Mouse (Mus musculus) lung, embryonic 16.5 days (tissue): ENCODE measurements at regions not wholly inside any gene's neighbourhood (a gene's known extent, or its start where the extent isn't known, plus 50 kb on each side); places are given as distances from the start of the nearest gene placed in this dataset.

Experiments used
- ATAC-seq: fragments of 200-750 bp; cut with Nextera tagmentation; 2 replicates; pipeline ENCODE4 v1.8.0; 2017; ENCODE audit warnings: low read depth, mild to moderate bottlenecking, moderate library complexity
- H3K27ac ChIP-seq: fragments of 300-500 bp; sonication (generic); 2 replicates; pipeline ENCODE4 v1.5.1; 2014; ENCODE audit warnings: mild to moderate bottlenecking, control low read depth, low read length
- H3K27me3 ChIP-seq: fragments of 300-500 bp; sonication (generic); 2 replicates; pipeline ENCODE4 v1.6.1; 2014; ENCODE audit warnings: low read depth, low read length, mixed read lengths; ENCODE audit not compliant: control insufficient read depth, insufficient read depth
- H3K36me3 ChIP-seq: fragments of 300-500 bp; sonication (generic); 2 replicates; pipeline ENCODE4 v1.6.1; 2014; ENCODE audit warnings: low read length; ENCODE audit not compliant: control insufficient read depth, insufficient read depth
- H3K4me1 ChIP-seq: fragments of 300-500 bp; sonication (generic); replicated peaks from 2 replicates; pipeline ENCODE4 v1.6.1; 2014; ENCODE audit warnings: low read length, mixed read lengths; ENCODE audit not compliant: control insufficient read depth, insufficient read depth
- H3K4me2 ChIP-seq: fragments of 300-500 bp; sonication (generic); 2 replicates; pipeline ENCODE4 v1.6.1; 2014; ENCODE audit warnings: low read depth, low read length, control low read depth
- H3K4me3 ChIP-seq: fragments of 300-500 bp; sonication (generic); 2 replicates; pipeline ENCODE4 v1.5.1; 2014; ENCODE audit warnings: mild to moderate bottlenecking, low read length, control low read depth
- H3K9ac ChIP-seq: fragments of 300-500 bp; sonication (generic); 2 replicates; pipeline ENCODE4 v1.6.1; 2014; ENCODE audit warnings: low read length, control low read depth
- H3K9me3 ChIP-seq: fragments of 300-500 bp; sonication (generic); 2 replicates; pipeline ENCODE4 v1.6.1; 2016; ENCODE audit warnings: low read length; ENCODE audit not compliant: control insufficient read depth
- WGBS: fragments of 180-500 bp; shearing (Covaris S2); extraction: QIAGEN DNeasy Blood & Tissue Kit; methylation state at CpG from one replicate; pipeline ENCODE4 v1.1.7; 2014; 5-methylcytosine and 5-hydroxymethylcytosine counted together

DNA sequence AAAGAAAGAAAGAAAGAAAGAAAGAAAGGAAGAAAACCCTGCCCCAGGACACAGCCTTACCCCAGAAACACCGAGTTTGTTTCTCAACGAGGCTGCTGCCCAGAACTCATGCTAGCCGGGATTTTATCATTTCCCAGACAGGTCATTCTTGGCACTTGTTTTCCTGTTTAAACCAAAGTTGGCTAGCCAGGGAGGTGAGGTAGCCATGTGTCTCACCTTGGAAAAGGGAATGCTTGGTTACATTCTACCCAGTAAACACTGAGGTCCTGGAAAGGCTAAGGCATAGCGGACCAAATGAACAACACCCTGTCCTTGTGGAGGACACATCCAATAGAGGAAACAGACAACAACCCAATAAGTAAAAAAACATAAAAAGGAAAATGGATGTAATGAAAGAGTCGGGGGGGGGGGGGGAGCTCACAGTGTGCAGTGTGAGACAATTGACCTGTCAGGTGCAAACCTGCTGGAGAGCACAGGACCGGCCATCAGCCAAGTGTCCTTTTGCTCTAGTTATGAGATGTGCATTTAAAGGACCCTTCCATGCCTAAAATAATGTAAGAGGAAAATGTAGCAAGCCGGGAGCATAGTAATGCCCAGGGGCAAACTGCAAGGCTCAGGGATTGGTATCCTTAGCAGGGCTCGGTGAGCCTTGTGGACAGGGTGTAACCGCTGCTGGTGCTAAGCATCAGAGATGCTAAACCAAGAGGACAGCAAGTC, 78.2 kb upstream of the Fzd7 start:
- H3K9ac ChIP-seq = no peak overlapping the region
- 77% methylated on average over 9 of the region's 9 CpGs for WGBS

DNA sequence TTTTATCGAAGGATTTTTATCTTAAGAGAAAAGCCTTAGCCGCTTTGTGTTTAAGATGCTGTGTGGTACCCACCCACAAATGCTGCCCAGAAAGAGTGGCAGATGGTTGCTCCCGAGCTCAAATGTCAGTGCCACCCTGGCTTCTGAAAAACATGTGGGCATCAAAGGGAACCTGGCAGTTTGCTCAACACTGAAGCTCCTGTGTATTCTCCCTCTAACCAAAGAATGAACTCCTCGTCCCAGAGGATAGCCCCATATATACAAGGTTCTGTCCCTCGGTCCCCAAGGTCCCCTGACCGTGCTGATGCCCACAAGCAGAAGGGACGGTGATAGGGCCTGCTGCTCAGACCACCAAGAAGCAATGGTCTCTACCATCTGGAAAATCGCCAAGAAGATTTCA, 76.9 kb upstream of the Fzd7 start:
- 67% methylated on average over 8 of the region's 8 CpGs for WGBS
- H3K4me3 ChIP-seq = no peak overlapping the region
- H3K4me2 ChIP-seq = no peak overlapping the region
- H3K9ac ChIP-seq = no peak overlapping the region
- H3K4me1 ChIP-seq = peaks cover 7% of the 10 kb centered on the region
- H3K27ac ChIP-seq = no peak overlapping the region
- no peaks in the 10 kb centered on the region for H3K27me3 ChIP-seq
- no peak for ATAC-seq
- H3K36me3 ChIP-seq = no peaks in the 10 kb centered on the region
- no peaks in the 10 kb centered on the region for H3K9me3 ChIP-seq

More for the DNA sequence above, 78.2 kb upstream of the Fzd7 start:
- peaks cover 5% of the 10 kb centered on the region for H3K4me1 ChIP-seq
- H3K9me3 ChIP-seq = no peaks in the 10 kb centered on the region
- no peak overlapping the region for H3K4me2 ChIP-seq
- H3K36me3 ChIP-seq = no peaks in the 10 kb centered on the region
- no peak for ATAC-seq
- H3K4me3 ChIP-seq = no peak overlapping the region
- no peaks in the 10 kb centered on the region for H3K27me3 ChIP-seq
- no peak overlapping the region for H3K27ac ChIP-seq

DNA sequence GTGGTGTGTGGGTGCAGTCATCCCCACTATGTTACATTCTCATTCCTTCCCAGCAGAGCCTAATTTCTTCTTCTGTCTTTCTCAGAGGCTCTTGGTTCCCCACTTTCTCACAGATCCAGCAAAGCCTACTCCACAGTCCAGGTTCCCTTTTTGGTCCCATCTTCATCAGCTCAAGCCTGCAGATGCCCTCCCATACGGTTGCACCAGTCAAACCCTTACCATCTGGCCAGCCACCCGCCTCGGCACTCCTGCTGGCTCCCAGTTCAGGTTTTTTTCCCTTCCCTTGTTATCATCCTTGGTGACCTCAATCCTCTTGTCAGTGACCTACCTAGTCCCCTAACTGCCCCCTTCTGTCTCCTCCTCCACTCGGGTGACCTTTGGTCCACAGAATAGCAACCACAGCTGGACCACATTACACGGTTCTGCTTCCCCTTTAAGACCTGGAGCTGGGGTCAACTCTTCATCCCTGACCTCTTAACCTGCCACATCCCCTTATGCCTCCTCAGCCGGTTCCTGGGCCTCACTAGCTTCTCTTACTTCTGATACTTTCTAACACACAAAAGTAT, 75.4 kb upstream of the Fzd7 start:
- Histone ChIP-seq H3K4me3 (no peak overlapping the region), H3K9ac (no peak overlapping the region), H3K9me3 (no peaks in the 10 kb centered on the region), H3K27me3 (no peaks in the 10 kb centered on the region), H3K27ac (no peak overlapping the region), H3K36me3 (no peaks in the 10 kb centered on the region), H3K4me1 (peaks cover 7% of the 10 kb centered on the region), H3K4me2 (no peak overlapping the region)
- ATAC-seq = no peak
- WGBS = 49% methylated on average over 6 of the region's 6 CpGs

DNA sequence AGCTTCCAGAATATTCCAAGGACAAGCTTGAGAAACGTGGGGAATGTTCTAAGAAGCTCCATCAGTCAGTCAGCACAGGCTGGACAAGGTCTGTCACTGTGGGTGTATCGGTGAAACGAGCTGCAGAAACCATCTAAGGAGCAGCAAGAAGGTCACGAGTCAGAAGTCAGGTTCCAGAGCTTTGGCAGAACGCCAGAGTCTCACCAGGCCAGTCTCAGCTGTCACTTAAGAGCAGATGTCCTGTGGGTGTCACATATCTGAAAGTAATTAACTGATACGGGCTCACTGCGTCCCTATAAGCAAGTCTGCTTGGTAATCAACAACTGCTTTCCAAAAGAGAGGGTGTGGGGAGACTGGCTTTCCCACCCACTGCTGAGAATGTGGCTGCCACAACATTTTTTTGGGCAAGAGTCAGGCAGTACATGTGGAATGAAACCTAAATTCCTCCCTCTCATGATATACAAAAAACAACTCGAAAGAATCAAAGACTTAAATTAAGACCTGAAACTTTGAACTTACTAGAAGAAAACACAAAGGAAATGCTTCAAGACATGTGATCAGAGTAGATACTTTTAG, 72.6 kb upstream of the Fzd7 start:
- Histone ChIP-seq H3K36me3 (no peaks in the 10 kb centered on the region), H3K4me3 (no peak overlapping the region), H3K9me3 (no peaks in the 10 kb centered on the region), H3K27me3 (no peaks in the 10 kb centered on the region), H3K9ac (no peak overlapping the region), H3K27ac (no peak overlapping the region; the same call in 1 of the 2 replicates), H3K4me2 (no peak overlapping the region), H3K4me1 (peaks cover 7% of the 10 kb centered on the region)
- ATAC-seq = peak; percentile 31; the same call in 1 of the 2 replicates
- WGBS = 12% methylated on average over 8 of the region's 8 CpGs

DNA sequence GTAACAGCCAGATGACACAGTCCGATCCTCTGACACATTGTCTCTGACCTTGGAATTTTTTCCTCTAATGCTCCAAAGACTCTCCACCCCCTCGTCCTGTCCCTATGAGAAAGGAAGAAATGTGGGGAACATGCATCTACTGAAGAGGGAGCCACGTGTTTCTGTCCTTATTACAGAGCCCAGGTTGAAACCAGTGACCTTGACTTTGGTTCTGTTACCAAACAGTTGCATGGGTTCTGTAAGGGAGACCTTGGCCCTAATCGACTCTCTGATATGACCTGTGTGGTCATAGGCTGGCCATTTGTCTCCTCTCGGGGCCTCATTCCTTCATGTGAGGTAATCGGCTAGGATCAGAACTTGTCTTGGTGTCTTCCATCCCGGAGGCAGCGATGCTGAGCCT, 69.0 kb upstream of the Fzd7 start:
- peaks cover 12% of the 10 kb centered on the region for H3K4me1 ChIP-seq
- H3K9me3 ChIP-seq = no peaks in the 10 kb centered on the region
- H3K27me3 ChIP-seq = no peaks in the 10 kb centered on the region
- no peak overlapping the region for H3K9ac ChIP-seq
- no peak overlapping the region for H3K4me3 ChIP-seq
- 86% methylated on average over 8 of the region's 8 CpGs for WGBS
- no peak overlapping the region for H3K27ac ChIP-seq
- no peak for ATAC-seq
- H3K36me3 ChIP-seq = no peaks in the 10 kb centered on the region
- no peak overlapping the region for H3K4me2 ChIP-seq

DNA sequence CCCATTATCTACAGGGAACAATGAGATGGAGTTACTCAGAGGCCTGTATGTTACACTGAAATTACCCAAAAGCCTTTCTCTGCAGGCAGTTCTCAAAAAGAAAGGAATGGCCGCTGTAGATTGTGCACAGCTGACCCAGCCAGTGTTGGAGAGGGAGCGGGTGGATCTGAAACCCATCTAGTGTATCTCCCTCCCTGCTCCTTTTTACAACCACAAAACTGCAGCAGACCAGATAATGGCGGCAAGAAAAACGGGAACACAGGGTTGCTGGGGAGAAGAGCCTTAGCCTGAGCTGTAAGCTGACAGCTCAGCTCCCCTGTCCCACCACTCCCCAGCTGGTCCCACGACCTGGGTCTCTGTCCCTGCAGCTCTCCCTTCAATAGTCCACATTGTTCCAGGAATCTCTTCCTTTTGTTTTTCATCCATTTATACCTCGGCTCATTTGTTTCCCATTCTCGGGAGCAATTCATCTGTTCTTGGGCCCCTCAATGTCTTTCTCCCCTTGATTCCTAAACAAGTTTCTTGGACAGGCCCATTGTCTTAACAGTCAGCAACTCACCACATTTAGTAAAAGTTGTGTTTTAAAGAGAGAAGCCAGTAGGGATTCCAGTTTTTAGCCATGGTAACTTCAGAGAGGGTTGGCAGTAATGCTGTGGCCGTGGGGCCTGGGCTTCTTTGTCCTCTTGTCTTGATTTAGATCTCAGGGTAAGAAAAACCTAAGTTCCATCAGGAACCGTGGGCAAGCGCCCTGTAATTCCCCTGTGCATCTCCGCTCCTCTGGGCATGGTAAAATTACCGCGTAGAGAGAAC, 67.6 kb upstream of the Fzd7 start:
- Histone ChIP-seq H3K27me3 (no peaks in the 10 kb centered on the region), H3K4me2 (no peak overlapping the region), H3K9me3 (no peaks in the 10 kb centered on the region), H3K9ac (no peak overlapping the region), H3K4me1 (peaks cover 7% of the 10 kb centered on the region), H3K4me3 (no peak overlapping the region), H3K27ac (no peak overlapping the region), H3K36me3 (no peaks in the 10 kb centered on the region)
- ATAC-seq = no peak
- WGBS = 74% methylated on average over 13 of the region's 13 CpGs

DNA sequence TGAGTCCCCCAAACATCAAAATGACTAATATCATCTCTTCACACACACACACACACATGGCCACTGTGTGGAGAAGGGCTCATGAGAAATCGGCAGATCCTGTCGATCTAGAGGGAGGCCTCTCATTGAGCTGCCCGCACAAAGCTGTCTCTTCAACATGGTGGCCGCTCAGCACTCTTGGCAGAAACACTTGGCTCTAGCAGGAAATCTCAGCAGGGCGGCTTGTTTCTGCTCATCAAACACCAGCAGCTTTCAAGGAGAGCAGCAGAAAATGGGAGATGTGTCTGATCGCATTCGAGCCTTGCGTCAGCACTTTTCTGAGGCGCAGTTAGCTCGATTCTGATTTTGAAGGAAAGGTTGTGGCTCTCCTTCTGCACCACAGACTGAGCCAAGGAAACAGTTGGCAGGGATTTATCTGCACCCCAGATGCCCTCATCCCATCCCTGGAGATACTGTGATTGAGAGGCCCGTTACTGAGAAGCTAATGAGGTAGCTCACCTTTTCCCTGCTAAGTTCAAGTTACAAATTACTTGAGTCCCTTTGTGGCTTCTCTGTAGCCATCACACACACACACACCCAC, 66.4 kb upstream of the Fzd7 start:
- H3K36me3 ChIP-seq = no peaks in the 10 kb centered on the region
- H3K9me3 ChIP-seq = no peaks in the 10 kb centered on the region
- no peak overlapping the region for H3K27ac ChIP-seq
- WGBS = 52% methylated on average over 11 of the region's 11 CpGs
- no peaks in the 10 kb centered on the region for H3K27me3 ChIP-seq
- H3K4me2 ChIP-seq = no peak overlapping the region
- H3K4me1 ChIP-seq = peaks cover 5% of the 10 kb centered on the region
- no peak overlapping the region for H3K4me3 ChIP-seq
- no peak overlapping the region for H3K9ac ChIP-seq
- ATAC-seq = no peak

DNA sequence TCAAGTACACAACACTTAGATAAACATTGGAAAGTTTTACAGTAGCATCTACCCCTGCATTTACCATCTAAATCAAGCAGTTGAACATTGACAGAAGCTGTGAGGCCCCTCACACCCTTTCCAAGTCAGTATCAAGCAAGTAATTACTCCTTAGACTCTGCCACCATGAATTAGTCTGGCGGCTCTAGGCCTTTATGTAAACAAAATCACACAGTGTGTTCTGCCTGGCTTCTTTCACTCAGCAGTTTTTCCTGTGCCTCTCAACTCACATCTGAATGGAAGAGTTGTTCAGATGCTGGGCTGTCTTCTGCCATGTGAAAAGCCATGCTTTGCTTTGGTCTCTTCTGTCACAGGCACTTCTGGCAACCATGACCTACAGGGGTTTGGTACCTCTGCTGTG, 64.9 kb upstream of the Fzd7 start:
- Histone ChIP-seq H3K4me1 (peaks cover 5% of the 10 kb centered on the region), H3K9me3 (no peaks in the 10 kb centered on the region), H3K4me2 (no peak overlapping the region), H3K36me3 (no peaks in the 10 kb centered on the region), H3K27me3 (no peaks in the 10 kb centered on the region), H3K27ac (0 out of 2 replicates have a peak overlapping the region, but pooled peaks have one; percentile 9), H3K9ac (no peak overlapping the region), H3K4me3 (no peak overlapping the region)
- no peak for ATAC-seq
- 15% methylated on average over 1 of the region's 1 CpGs for WGBS

DNA sequence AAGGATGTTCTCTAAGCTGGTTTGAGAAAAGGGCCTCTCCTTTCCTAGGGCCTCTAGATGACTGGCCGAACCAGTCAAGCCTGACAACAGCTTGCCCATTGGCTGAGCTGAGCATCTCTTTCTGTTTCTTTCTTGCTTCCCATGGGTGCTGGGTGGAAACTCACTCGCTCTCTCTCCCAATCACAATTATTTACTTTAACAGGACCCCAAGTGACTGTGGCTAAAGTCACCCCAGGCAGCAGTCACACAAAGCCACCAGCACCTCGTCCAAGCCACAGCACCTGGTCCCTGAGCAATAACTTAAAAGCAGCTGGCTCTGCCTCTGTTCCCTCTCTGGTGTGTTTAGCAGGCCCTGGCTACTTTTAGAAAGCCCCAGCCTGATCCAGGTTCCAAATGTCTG, 64.3 kb upstream of the Fzd7 start:
- no peak overlapping the region for H3K4me3 ChIP-seq
- no peak overlapping the region for H3K9ac ChIP-seq
- no peak overlapping the region for H3K4me2 ChIP-seq
- no peaks in the 10 kb centered on the region for H3K27me3 ChIP-seq
- no peaks in the 10 kb centered on the region for H3K36me3 ChIP-seq
- no peaks in the 10 kb centered on the region for H3K9me3 ChIP-seq
- WGBS = 47% methylated on average over 3 of the region's 3 CpGs
- peaks cover 11% of the 10 kb centered on the region for H3K4me1 ChIP-seq
- peak; percentile 49; the same call in 1 of the 2 replicates for ATAC-seq
- 0 out of 2 replicates have a peak overlapping the region, but pooled peaks have one; percentile 12 for H3K27ac ChIP-seq
